Mouse (Mus musculus) CD4-positive, CD25-positive, alpha-beta regulatory T cell, adult 9 weeks (primary cell): ENCODE measurements around the gene Med10. TPM values are rescaled to one million over a fixed set of nuclear protein-coding genes. Genes with fewer than 3 reads are reported as not detected.

Source experiments
- polyA plus RNA-seq: library from polyadenylated mRNA; unstranded; fragments of 100-300 nt; shearing (Covaris generic); gene quantifications from one replicate; pipeline ENCODE4 v1.2.1, GENCODE M21; 2017

Gene Med10
- 180 TPM for polyA plus RNA-seq

GRCm38 (mm10) chr13:69802095-69802494 lies at the start of gene Med10:
TSS of gene Med10 (plus strand) at chr13:69802395.

Other genes starting within 250 kb of the Med10 start
- 1.2 TPM for gene Srd5a1, start 191.0 kb upstream of the Med10 start, polyA plus RNA-seq
- gene Ube2ql1, start 62.5 kb upstream of the Med10 start, polyA plus RNA-seq = not detected